Mouse (Mus musculus): ENCODE measurements around the gene Gna14.

Gene Gna14

DNA sequence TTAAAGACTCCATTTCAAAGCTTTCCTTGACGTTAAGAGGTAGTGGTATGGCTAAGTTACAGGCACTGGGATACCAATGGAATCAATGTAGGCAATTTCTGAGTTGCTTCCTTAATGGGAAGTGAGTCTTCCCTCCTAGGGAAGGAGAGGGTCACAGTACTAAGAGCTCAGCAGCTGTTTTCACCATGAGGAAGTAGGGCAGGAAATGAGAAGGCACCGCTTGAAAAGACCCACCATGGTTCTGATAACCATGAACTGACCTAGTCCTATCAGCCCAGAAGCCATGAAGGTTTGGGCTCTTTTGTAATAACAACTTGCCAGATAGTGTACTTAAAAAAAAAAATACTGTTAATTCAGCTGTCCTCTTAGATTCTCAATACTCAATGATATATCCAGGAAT is 20.6 kb downstream of the Gna14 start:
- no peak for DNase-seq (ENCODE audit: low read depth, low spot score)

- DNase-seq (ENCODE audit: low read depth, low spot score) = no peak
These were observed 21.6 kb downstream of the Gna14 start for GRCm38 (mm10) chr19:16457127-16457526.

- DNase-seq (ENCODE audit: low read depth, low spot score) = no peak
These were observed 23.8 kb downstream of the Gna14 start for GRCm38 (mm10) chr19:16459317-16459716.

GRCm38 (mm10) chr19:16460292-16460691 is 24.7 kb downstream of the Gna14 start:
- no peak for DNase-seq (ENCODE audit: low read depth, low spot score)

DNA sequence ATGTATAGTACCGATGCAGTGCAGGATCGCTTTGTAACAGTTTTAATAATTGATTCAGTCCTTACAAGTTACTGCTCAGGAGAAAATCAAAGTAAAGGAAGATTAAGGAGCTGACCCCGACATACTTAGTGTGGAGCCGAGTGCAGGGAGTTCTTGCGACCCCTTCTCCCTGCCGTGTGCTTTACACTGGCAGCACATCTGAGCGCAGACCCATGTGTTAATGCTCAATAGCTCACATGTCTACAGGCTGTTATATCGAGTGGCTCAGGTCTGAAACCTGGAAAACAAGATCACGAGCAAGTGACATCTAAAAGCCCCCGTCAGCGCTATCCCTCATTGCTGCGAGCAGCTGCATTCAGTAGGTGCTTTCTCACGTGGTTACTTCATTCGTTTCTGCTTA is 25.3 kb downstream of the Gna14 start:
- no peak for DNase-seq (ENCODE audit: low read depth, low spot score)

GRCm38 (mm10) chr19:16462461-16462860 is 26.9 kb downstream of the Gna14 start:
- no peak for DNase-seq (ENCODE audit: low read depth, low spot score)

GRCm38 (mm10) chr19:16464730-16465129 is 29.2 kb downstream of the Gna14 start:
- DNase-seq (ENCODE audit: low read depth, low spot score) = no peak

- DNase-seq (ENCODE audit: low read depth, low spot score) = no peak
These were observed 33.3 kb downstream of the Gna14 start for GRCm38 (mm10) chr19:16468756-16469374.

DNA sequence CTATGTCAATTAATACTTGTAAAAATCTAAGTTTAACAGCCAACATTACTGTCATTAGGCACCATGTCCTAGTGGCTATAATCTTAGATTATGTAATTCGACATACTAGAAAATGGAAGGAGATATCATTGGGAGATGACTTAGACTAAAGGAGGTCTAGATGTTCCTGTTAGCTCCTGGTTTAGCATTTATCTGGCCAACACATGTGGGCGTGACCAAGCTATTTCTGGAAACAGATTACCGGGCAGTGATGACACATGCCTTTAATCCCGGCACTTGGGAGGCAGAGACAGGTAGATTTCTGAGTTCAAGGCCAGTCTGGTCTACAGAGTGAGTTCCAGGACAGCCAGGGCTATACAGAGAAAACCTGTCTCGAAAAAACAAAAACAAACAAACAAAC is 37.1 kb downstream of the Gna14 start:
- no peak for DNase-seq (ENCODE audit: low read depth, low spot score)

GRCm38 (mm10) chr19:16477314-16477946 is 41.9 kb downstream of the Gna14 start:
- DNase-seq (ENCODE audit: low read depth, low spot score) = no peak

- DNase-seq (ENCODE audit: low read depth, low spot score) = no peak
These were observed 42.6 kb downstream of the Gna14 start for GRCm38 (mm10) chr19:16478186-16478607.

GRCm38 (mm10) chr19:16482047-16482446 is 46.5 kb downstream of the Gna14 start:
- DNase-seq (ENCODE audit: low read depth, low spot score) = no peak

GRCm38 (mm10) chr19:16484237-16484636 is 48.7 kb downstream of the Gna14 start:
- no peak for DNase-seq (ENCODE audit: low read depth, low spot score)

- no peak for DNase-seq (ENCODE audit: low read depth, low spot score)
These were observed 49.1 kb downstream of the Gna14 start for GRCm38 (mm10) chr19:16484671-16485070.

DNA sequence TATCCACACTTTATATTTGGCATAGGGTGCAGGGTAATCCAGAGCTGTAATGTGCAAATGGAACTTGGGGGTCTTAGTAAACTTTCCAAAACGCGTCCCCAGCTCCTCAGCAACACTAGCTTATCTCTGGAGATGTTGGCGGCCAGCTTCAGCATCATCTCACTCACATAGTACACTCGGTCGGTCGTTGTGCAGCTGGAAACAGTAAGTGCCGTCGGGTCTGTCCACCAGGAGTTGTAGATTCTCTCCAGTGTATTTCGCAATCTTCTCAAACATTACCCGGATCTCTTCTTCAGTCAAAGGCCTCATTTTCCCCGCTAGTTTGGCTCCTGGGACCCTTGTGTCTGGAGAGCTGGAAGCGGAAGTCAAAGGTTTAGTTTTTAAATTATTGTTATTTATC is 55.2 kb downstream of the Gna14 start:
- DNase-seq (ENCODE audit: low read depth, low spot score) = no peak

DNA sequence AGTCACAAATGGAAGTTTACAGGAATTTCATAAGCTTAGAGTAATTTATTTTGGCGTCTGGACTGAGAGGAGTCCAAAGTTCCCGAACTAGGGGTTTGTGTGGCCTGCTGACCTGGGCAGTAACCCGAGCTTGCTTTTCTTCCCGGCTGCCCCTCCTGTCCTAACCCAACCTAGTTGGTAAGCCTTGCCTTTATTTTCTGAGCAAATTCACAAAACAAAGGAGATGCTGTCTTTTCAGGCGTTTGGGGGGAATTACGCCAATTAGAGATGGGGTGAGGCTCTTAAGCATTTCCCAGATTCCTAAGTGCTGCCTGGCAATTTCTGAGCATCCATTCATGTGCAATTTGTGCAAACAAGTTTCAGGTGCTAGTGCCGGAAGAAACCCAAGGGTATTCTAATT is 55.9 kb downstream of the Gna14 start:
- no peak for DNase-seq (ENCODE audit: low read depth, low spot score)

DNA sequence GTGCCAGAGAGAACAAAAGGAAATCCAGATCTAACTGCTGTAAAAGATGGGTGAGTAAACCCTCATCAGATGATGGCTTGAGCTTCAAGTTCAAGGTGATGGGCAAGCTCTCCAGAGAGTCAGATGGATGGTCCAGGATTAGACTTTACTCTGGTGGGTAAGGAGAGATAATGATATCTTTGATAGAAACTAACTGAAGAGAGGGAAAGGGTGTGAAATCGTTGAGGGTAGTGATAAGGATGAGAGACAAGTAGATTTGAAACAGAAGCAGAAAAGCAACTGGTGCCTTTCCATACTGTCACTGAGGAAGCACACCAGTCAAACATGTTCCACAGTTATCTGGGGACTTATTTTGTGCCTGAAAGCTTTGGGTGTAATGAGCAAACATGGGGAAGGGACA is 56.9 kb downstream of the Gna14 start:
- no peak for DNase-seq (ENCODE audit: low read depth, low spot score)

GRCm38 (mm10) chr19:16494816-16495516 is 59.4 kb downstream of the Gna14 start:
- no peak for DNase-seq (ENCODE audit: low read depth, low spot score)

- no peak for DNase-seq (ENCODE audit: low read depth, low spot score)
These were observed 60.5 kb downstream of the Gna14 start for GRCm38 (mm10) chr19:16496016-16496415.

GRCm38 (mm10) chr19:16502054-16502453 is 66.5 kb downstream of the Gna14 start:
- DNase-seq (ENCODE audit: low read depth, low spot score) = no peak

DNA sequence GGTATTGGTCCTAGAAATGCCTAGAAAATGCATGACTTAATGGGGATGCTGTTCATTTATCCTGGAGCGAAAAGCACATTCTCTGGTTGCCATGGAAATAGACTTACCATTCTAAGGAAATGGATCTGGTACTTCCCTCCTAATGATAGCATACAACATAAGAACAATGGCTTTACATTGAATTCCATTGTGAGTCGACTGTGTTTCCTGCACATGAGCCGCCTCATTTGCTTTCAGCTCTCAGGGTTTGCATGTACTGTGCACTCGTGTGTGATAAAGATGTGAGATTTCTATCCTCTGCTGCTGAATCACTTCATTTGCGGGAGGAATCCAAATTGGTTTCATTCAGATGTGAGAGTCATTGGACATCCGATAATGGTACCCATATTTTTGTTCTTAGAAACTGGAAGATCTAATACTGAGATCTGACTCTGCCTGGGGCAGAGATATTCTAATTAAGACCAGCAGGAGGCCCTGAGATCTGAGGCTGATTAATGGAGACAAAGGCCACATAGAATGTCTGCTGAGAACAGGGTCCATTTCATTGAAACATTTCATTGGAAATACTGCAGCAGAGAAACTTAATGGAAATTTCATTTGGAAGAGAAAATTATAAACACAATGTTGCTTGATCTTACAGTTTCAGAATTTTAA is 71.3 kb downstream of the Gna14 start:
- DNase-seq (ENCODE audit: low read depth, low spot score) = peak; percentile 38

DNA sequence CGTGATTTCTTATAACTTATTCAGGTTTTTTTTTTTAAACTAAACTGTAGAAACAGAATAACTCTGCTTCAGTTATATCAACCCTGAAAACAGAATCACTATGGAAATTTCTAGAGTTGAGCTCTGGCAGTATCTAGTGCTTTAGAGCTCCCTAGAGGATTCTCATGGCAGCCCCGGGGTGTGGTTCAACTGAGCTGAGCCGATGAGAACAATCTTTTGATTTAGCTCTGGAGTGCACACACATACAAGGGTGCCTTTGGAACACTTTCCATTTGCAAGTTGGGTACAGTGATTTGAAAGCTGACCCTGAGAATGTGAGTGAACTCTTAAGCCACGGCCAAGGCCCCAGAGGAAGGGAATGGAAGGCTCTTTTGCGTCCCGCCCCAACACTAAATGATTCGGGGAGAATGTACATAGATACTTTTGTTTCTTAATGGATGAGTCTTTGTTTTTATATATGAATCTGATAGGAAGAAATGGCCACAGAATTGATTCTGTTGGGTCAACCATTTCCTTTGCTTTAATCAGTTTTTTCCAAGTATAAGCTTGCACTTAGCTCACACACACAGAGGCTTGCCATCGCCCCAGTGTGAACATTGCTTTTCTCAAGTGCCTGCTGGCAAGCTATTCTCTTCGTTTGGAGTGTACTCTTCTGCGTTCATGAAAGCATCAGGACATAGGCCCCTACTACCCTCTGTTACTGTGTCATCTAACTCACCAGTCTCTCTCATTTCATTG is 75.0 kb downstream of the Gna14 start:
- no peak for DNase-seq (ENCODE audit: low read depth, low spot score)

Measured in telencephalon, adult 2 months (tissue).